8 mouse cellular contexts compared by ENCODE assay signal in the genomic region with DNA sequence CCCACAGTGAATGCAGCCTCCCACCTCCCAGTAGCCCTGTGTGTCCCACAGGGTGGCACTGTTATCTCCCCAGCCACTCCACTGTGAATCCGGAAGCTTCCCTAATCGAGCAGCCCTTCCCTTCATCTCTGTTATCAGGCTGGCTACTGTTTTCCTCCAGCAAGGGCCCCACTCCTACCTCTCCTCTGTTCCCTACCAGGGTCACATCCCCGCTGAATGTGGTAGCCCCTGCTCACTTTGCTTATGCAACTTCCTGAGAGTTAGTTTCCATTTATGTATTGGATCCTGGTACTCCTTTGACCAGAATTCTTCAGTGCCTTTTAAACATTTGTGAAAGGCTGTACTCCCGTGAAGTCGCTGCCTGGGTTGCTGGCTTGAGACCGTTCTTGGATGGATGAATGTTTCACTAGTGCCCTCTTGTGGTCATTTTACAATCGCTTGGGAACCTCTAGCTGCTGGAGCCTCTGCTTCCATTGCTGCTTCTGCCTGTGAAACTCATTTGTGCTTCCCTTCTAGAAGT. TPM values are rescaled to one million over a fixed set of nuclear protein-coding genes. Genes with fewer than 3 reads are reported as not detected.
DNase-seq lines count a peak whose midpoint lies in the region; ATAC-seq lines count a peak whose summit lies in the region.

No protein-coding gene starts in this region.

- H3K27ac ChIP-seq in hindbrain, embryonic 12.5 days: no peak overlapping the region
- no peak overlapping the region for H3K27ac ChIP-seq in lung, embryonic 15.5 days

- H3K36me3 ChIP-seq in hindbrain, embryonic 12.5 days: no peaks in the 10 kb centered on the region
- H3K36me3 ChIP-seq in lung, embryonic 15.5 days: no peaks in the 10 kb centered on the region

- H3K4me2 ChIP-seq in hindbrain, embryonic 12.5 days (replicated peaks): peak overlapping the region; percentile 35
- 0 out of 2 replicates have a peak overlapping the region, but pooled peaks have one; percentile 19 for H3K4me2 ChIP-seq in lung, embryonic 15.5 days

- 0 out of 2 replicates have a peak overlapping the region, but pooled peaks have one; percentile 29 for H3K9ac ChIP-seq in hindbrain, embryonic 12.5 days
- H3K9ac ChIP-seq in lung, embryonic 15.5 days: no peak overlapping the region

- peaks cover 5% of the 10 kb centered on the region for H3K4me1 ChIP-seq in hindbrain, embryonic 12.5 days
- H3K4me1 ChIP-seq in lung, embryonic 15.5 days: no peaks in the 10 kb centered on the region

- WGBS in hindbrain, embryonic 12.5 days: 6% methylated on average over 7 of the region's 7 CpGs
- WGBS in lung, embryonic 15.5 days: under 1% methylated on average over 7 of the region's 7 CpGs

- peak; percentile 73 for DNase-seq in R1 (ENCODE audit: low read depth, low spot score)
- DNase-seq in cerebellum, adult 9-10 months: peak; percentile 90
- DNase-seq in layer of hippocampus, adult 9-11 months: peak; percentile 80
- DNase-seq in retina, adult 2 months (ENCODE audit: low read depth, low spot score): peak; percentile 51
- DNase-seq in thymus, postnatal 4 days: peak; percentile 57

- no peaks in the 10 kb centered on the region for H3K27me3 ChIP-seq in hindbrain, embryonic 12.5 days
- H3K27me3 ChIP-seq in lung, embryonic 15.5 days: no peaks in the 10 kb centered on the region

- ATAC-seq in frontal cortex, adult (ENCODE audit: low TSS enrichment): peak; percentile 96
- ATAC-seq in hindbrain, embryonic 12.5 days (ENCODE audit: low FRiP score): peak; percentile 87
- 0 out of 2 replicates have a peak, but pooled peaks have one; percentile 73 for ATAC-seq in lung, embryonic 15.5 days (ENCODE audit: borderline replicate concordance, extremely low read depth, low FRiP score, low TSS enrichment)

- H3K4me3 ChIP-seq in hindbrain, embryonic 12.5 days: no peak overlapping the region
- no peak overlapping the region for H3K4me3 ChIP-seq in lung, embryonic 15.5 days

- no peaks in the 10 kb centered on the region for H3K9me3 ChIP-seq in hindbrain, embryonic 12.5 days (replicated peaks)
- H3K9me3 ChIP-seq in lung, embryonic 15.5 days: no peaks in the 10 kb centered on the region

RNA-seq across cellular contexts. Expression of gene Gpr171, which starts 42.5 kb away (rescaled TPM):
- polyA plus RNA-seq in hindbrain, embryonic 12.5 days (2016; fragmentation: Nextera tagmentation; extraction: Ambion mirVana): 1.6 and 1.7 TPM in 2 replicates
- polyA plus RNA-seq in lung, embryonic 15.5 days (2015; fragmentation: Nextera tagmentation; extraction: Ambion mirVana): 0.92 and 1.3 TPM in 2 replicates

RNA-seq across cellular contexts. Expression of gene Med12l, which starts 53.5 kb away (rescaled TPM):
- 4.8 and 4.9 TPM in 2 replicates for polyA plus RNA-seq in hindbrain, embryonic 12.5 days (2016; fragmentation: Nextera tagmentation; extraction: Ambion mirVana)
- 1.9 TPM in 2 replicates for polyA plus RNA-seq in lung, embryonic 15.5 days (2015; fragmentation: Nextera tagmentation; extraction: Ambion mirVana)
